Mouse (Mus musculus): ENCODE results near the gene Zfp628. TPM values are rescaled to one million over a fixed set of nuclear protein-coding genes. Genes with fewer than 3 reads are reported as not detected.

Zfp628 gene
- polyA plus RNA-seq, 1 experiment from 2014 or later: 4.3 TPM

DNA sequence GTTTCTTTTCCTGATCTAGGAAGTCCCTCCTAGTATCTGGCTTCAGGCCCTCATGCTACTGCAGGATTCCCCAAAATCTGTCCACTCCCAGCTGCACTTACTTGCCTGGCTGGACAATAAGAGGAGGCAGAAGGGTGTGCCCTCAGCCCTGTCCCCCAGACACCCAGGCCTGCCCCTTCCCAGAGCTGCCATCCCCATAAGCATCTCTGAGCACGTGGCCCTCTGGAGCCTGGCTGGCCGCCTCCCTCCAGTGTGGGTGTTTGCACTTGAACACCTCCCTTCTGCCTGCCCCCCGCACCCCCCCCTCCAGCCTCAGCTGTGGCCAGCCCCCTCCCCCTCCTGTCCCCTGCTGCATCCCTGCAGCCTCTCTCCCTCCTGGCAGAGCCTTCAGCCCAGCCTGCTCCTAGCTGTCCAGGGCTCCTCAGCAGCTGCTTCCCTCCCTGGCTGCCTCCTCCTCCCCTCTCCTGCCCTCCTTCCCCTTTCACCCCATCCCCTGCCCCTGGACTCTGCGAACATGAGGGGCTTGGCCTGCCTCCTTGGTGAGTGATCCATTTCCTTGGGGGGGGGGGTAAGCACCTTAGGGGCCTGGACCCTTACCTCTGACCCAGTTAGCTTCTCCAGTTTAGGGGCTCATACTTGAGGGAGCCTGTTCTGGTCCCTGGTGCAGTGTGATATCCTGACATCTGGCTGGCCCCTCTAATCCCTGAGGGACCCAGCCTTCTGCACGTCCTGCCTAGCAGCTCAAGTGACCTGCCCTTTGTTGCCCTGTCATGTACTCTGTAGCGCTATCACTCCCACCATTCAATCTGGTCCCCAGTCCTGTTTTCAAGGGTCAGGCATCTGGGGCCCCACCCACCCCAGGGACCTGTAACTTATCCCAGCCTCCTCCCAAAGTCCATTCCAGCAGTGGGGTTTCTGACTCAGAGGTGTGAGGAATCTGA lies 10.7 kb downstream of the Zfp628 start, which contains the start of gene Ssc5d:
TSS of gene Ssc5d (plus strand) at position 345 of the 941 bp plus-strand sequence.
- Histone ChIP-seq H3K36me3 (peaks cover 8% of the 10 kb centered on the region), H3K9me3 (no peaks in the 10 kb centered on the region), H3K27ac (peak within 1 kb of the TSS; percentile 92), H3K4me2 (replicated peaks) (peak within 1 kb of the TSS; percentile 79; the same call in 1 of the 2 replicates), H3K9ac (peak within 1 kb of the TSS; percentile 39), H3K4me3 (no peak within 1 kb of the TSS; the same call in 1 of the 2 replicates), H3K4me1 (peaks cover 66% of the 10 kb centered on the region), H3K27me3 (no peaks in the 10 kb centered on the region)
- ATAC-seq (ENCODE audit: insufficient number of reproducible peaks, insufficient read depth, low FRiP score, low TSS enrichment): peak; percentile 45; the same call in 1 of the 2 replicates
- 6% methylated on average over 6 of the region's 6 CpGs for WGBS

DNA sequence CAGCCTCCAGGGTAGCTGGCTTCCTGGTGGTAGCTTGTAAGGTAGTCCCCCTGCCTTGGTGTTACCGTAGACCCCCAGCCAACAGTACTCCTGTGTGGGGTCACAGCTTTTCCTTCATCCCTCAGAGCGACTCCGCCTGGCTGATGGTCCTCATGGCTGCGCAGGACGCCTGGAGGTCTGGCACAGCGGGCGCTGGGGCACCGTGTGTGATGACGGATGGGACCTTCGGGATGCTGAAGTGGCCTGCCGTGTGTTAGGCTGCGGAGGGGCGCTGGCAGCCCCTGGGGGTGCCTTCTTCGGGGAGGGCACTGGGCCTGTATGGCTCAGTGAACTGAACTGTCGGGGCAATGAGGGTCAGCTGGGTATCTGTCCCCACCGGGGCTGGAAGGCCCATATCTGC lies 11.8 kb downstream of the Zfp628 start:
- Histone ChIP-seq H3K36me3 (no peaks in the 10 kb centered on the region), H3K4me1 (peaks cover 58% of the 10 kb centered on the region), H3K27me3 (no peaks in the 10 kb centered on the region), H3K9me3 (no peaks in the 10 kb centered on the region), H3K9ac (no peak overlapping the region), H3K27ac (no peak overlapping the region), H3K4me3 (no peak overlapping the region), H3K4me2 (replicated peaks) (no peak overlapping the region)
- WGBS: 74% methylated on average over 16 of the region's 16 CpGs
- no peak for ATAC-seq (ENCODE audit: insufficient number of reproducible peaks, insufficient read depth, low FRiP score, low TSS enrichment)

DNA sequence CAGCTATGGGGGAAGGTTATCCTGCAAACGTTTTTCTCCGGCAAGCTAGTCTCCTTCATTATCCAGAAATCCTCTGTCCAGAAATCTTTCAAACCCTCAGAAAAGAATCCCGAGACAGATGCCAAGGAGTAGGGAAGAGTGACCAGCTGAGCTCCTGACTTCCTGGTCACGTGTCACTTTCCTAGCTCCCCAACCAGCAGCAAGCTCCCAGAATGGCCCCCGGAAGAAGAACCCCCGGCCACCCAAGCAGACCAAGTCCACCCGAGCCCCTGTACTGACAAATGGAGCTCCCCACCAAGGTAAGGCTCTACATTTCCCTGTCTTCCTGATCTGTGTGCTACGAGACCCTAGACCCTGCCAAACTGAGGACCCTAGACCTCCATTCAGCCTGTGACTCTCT lies 12.7 kb downstream of the Zfp628 start:
- H3K4me3 ChIP-seq: no peak overlapping the region

DNA sequence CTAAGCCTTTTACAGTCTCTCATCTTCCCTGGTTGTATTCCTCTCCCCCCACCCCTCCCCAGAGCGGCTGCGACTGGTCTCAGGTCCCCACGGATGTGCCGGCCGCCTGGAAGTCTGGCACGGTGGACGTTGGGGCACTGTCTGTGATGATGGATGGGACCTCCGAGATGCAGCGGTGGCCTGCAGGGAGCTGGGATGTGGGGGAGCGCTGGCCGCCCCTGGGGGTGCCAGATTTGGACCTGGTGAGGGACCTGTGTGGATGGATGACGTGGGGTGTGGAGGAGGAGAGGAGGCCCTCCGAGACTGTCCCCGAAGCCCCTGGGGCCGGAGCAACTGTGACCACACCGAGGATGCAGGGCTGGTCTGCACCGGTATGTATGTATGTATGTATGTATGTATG lies 13.3 kb downstream of the Zfp628 start:
- no peaks in the 10 kb centered on the region for H3K9me3 ChIP-seq
- no peak overlapping the region for H3K4me3 ChIP-seq
- no peak overlapping the region for H3K4me2 ChIP-seq (replicated peaks)
- no peaks in the 10 kb centered on the region for H3K36me3 ChIP-seq
- 83% methylated on average over 17 of the region's 17 CpGs for WGBS
- H3K9ac ChIP-seq: no peak overlapping the region
- H3K4me1 ChIP-seq: peaks cover 43% of the 10 kb centered on the region
- no peaks in the 10 kb centered on the region for H3K27me3 ChIP-seq
- H3K27ac ChIP-seq: no peak overlapping the region
- ATAC-seq (ENCODE audit: insufficient number of reproducible peaks, insufficient read depth, low FRiP score, low TSS enrichment): no peak

More for the DNA sequence above, 12.7 kb downstream of the Zfp628 start:
- no peak overlapping the region for H3K9ac ChIP-seq
- H3K9me3 ChIP-seq: no peaks in the 10 kb centered on the region
- WGBS: 60% methylated on average over 8 of the region's 8 CpGs
- H3K4me1 ChIP-seq: peaks cover 49% of the 10 kb centered on the region
- no peaks in the 10 kb centered on the region for H3K36me3 ChIP-seq
- ATAC-seq (ENCODE audit: insufficient number of reproducible peaks, insufficient read depth, low FRiP score, low TSS enrichment): no peak
- no peak overlapping the region for H3K27ac ChIP-seq
- H3K27me3 ChIP-seq: no peaks in the 10 kb centered on the region
- H3K4me2 ChIP-seq (replicated peaks): no peak overlapping the region

DNA sequence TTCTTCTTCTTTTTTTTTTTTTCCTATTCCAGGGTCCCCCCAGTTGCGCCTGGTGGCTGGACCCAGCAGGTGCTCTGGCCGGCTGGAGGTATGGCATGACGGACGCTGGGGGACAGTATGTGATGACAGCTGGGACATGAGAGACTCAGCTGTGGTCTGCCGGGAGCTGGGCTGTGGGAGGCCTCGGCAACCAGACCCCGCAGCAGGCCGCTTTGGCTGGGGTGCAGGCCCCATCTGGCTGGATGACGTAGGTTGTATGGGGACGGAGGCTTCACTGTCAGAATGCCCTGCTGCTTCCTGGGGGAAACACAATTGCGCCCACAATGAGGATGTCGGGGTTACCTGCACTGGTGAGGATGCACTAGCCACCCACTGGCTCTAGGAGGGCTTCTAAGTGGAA lies 18.1 kb downstream of the Zfp628 start:
- WGBS: 76% methylated on average over 12 of the region's 12 CpGs

DNA sequence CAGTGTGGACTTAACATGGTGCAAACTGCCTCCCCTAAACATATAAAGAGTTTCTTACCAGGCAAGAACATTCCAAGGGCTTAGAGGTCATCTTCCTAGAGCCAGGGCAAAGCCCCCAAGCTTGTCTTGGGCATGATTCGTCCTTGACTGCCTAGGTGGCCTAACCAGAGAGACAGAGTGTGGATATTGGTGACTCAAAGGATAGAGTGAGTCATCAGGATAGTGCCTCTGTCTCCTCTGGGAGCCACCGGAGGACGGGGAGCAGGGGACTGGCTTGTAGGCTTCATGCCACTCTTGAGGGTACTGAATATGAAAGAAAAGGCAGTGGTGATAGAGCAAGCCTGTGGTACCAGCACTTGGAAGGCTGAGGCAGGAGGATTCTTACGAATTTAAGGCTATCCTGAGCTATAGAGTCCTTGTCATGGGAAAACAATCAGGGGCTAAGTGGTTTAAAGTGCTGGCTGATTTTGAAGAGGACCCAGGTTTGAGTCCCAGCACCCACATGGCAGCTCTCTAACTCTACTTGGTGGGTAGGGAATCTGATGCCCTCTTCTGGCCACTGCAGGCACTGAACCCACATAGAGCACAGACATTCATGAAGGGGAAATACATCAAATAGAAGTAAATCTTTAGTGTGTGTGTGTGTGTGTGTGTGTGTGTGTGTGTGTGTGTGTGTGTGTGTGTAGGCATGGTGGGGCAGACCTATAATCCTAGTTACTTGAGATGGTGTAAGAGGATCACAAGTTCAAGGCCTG lies 19.3 kb downstream of the Zfp628 start:
- no peak overlapping the region for H3K27ac ChIP-seq
- no peaks in the 10 kb centered on the region for H3K36me3 ChIP-seq
- ATAC-seq (ENCODE audit: insufficient number of reproducible peaks, insufficient read depth, low FRiP score, low TSS enrichment): no peak
- H3K9me3 ChIP-seq: peaks cover 7% of the 10 kb centered on the region; the same call in 1 of the 2 replicates
- no peaks in the 10 kb centered on the region for H3K27me3 ChIP-seq
- WGBS: 79% methylated on average over 4 of the region's 4 CpGs
- H3K4me3 ChIP-seq: no peak overlapping the region
- no peak overlapping the region for H3K4me2 ChIP-seq (replicated peaks)
- no peaks in the 10 kb centered on the region for H3K4me1 ChIP-seq
- no peak overlapping the region for H3K9ac ChIP-seq

More for the DNA sequence above, 18.1 kb downstream of the Zfp628 start:
- H3K4me3 ChIP-seq: no peak overlapping the region
- H3K4me2 ChIP-seq (replicated peaks): no peak overlapping the region
- H3K27me3 ChIP-seq: no peaks in the 10 kb centered on the region
- no peak overlapping the region for H3K27ac ChIP-seq
- no peaks in the 10 kb centered on the region for H3K36me3 ChIP-seq
- H3K9ac ChIP-seq: no peak overlapping the region
- H3K4me1 ChIP-seq: no peaks in the 10 kb centered on the region
- no peak for ATAC-seq (ENCODE audit: insufficient number of reproducible peaks, insufficient read depth, low FRiP score, low TSS enrichment)
- H3K9me3 ChIP-seq: peaks cover 7% of the 10 kb centered on the region; the same call in 1 of the 2 replicates

DNA sequence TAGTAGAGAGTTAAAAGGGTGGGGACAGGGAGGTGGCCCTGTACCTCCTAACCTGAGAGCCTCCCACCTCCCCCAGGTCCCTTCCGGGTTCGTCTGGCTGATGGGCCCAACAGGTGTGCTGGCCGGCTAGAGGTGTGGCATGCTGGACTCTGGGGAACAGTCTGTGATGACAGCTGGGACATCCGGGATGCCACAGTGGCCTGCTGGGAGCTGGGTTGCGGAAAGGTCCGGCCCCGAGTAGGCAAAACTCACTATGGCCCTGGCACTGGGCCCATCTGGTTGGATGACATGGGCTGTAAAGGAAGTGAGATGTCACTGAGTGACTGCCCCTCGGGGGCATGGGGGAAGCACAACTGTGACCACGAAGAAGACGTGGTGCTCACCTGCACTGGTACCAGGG lies 21.8 kb downstream of the Zfp628 start:
- no peak overlapping the region for H3K27ac ChIP-seq
- H3K4me1 ChIP-seq: no peaks in the 10 kb centered on the region
- H3K9ac ChIP-seq: no peak overlapping the region
- no peaks in the 10 kb centered on the region for H3K36me3 ChIP-seq
- ATAC-seq (ENCODE audit: insufficient number of reproducible peaks, insufficient read depth, low FRiP score, low TSS enrichment): no peak
- H3K9me3 ChIP-seq: peaks cover 7% of the 10 kb centered on the region; the same call in 1 of the 2 replicates
- 75% methylated on average over 10 of the region's 10 CpGs for WGBS
- H3K4me2 ChIP-seq (replicated peaks): no peak overlapping the region
- no peak overlapping the region for H3K4me3 ChIP-seq
- no peaks in the 10 kb centered on the region for H3K27me3 ChIP-seq

DNA sequence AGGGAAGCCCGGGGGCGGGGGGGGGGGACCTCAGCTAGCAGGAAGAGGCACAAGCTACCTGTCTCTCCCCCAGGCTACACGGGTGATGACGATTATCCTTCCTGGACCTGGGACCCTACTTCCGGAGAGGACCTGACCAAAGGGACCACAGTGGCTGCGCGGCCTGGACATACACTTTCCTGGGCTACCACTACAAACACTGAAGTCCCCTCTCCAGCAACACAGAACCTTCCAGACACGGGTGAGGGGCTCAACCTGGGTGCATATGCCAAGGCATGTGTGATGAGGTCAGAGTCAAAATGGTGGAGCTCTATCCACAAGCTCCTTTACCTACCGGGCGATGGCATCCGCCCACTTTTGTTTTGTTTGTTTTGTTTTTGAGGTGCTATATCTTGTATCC lies 22.4 kb downstream of the Zfp628 start:
- peaks cover 7% of the 10 kb centered on the region; the same call in 1 of the 2 replicates for H3K9me3 ChIP-seq
- ATAC-seq (ENCODE audit: insufficient number of reproducible peaks, insufficient read depth, low FRiP score, low TSS enrichment): no peak
- H3K36me3 ChIP-seq: no peaks in the 10 kb centered on the region
- H3K27ac ChIP-seq: no peak overlapping the region
- no peak overlapping the region for H3K4me3 ChIP-seq
- 71% methylated on average over 10 of the region's 11 CpGs for WGBS
- no peaks in the 10 kb centered on the region for H3K27me3 ChIP-seq
- H3K4me2 ChIP-seq (replicated peaks): no peak overlapping the region
- no peak overlapping the region for H3K9ac ChIP-seq
- no peaks in the 10 kb centered on the region for H3K4me1 ChIP-seq

DNA sequence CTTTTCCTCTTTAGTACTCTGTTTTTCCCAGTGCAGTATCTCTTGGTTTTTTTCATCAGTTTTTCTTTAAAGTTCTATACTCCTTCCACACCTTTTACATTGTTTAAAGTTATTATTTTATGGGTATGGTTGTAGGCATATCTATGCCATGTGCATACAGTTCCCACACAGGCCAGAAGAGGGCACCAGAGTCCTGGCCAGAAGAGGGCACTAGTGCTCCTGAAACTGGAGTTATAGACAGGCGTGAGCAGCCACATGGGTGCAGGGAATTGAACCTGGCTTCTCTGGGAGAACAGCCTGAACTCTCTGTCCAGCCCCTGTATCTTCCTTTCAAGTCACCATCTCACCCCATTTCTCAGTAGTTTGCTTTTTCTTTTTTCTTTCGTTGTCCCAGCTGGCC lies 23.4 kb downstream of the Zfp628 start:
- Histone ChIP-seq H3K27me3 (no peaks in the 10 kb centered on the region), H3K4me1 (no peaks in the 10 kb centered on the region), H3K27ac (no peak overlapping the region), H3K36me3 (no peaks in the 10 kb centered on the region), H3K4me3 (no peak overlapping the region), H3K9me3 (peaks cover 7% of the 10 kb centered on the region; the same call in 1 of the 2 replicates), H3K9ac (no peak overlapping the region), H3K4me2 (replicated peaks) (no peak overlapping the region)
- no peak for ATAC-seq (ENCODE audit: insufficient number of reproducible peaks, insufficient read depth, low FRiP score, low TSS enrichment)
- WGBS: 38% methylated on average over 2 of the region's 2 CpGs

DNA sequence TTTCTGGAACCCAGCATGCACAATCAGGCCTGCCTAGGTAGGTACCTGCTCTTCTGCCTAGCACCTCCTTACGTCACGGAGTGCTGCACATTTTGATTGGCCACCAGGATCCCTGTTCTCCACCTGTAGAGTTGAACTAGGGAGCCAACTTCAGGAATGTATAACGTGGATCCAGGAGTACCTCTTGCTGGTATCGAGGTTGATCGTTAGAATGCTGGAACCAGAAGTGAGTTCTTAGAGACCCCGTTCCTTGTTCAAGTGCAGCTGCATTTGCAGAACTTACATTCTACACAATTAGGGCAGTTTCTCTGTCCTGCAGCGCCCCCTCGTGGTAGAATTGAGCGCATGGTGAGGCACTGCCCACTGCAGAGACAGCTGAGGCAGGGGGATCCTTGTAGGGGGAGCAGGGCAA lies 25.1 kb downstream of the Zfp628 start:
- Histone ChIP-seq H3K4me1 (no peaks in the 10 kb centered on the region), H3K27ac (no peak overlapping the region), H3K36me3 (no peaks in the 10 kb centered on the region), H3K4me2 (replicated peaks) (no peak overlapping the region), H3K4me3 (no peak overlapping the region), H3K9ac (no peak overlapping the region), H3K27me3 (no peaks in the 10 kb centered on the region), H3K9me3 (no peaks in the 10 kb centered on the region)
- WGBS: 22% methylated on average over 9 of the region's 9 CpGs
- no peak for ATAC-seq (ENCODE audit: insufficient number of reproducible peaks, insufficient read depth, low FRiP score, low TSS enrichment)

DNA sequence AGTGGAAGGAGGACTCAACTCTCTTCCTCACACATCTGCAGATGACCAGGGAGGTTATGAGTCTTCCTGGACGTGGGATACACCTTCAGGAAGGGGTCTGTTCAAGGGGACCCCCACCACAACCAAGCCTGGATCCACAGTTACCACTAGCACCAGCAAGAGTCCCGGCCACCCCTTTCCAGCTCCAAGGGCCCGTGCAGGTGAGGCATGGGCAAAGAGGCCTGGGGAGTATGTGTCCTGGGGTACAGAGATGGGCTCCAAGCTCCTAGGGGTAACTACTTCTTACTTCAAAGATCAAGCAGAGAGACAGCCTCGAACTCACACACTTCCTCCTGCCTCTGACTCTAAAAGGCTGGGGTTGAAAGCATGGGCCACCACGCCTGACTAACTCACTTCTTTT lies 27.7 kb downstream of the Zfp628 start:
- H3K4me2 ChIP-seq (replicated peaks): no peak overlapping the region
- peaks cover 1% of the 10 kb centered on the region; the same call in 1 of the 2 replicates for H3K4me1 ChIP-seq
- H3K9me3 ChIP-seq: no peaks in the 10 kb centered on the region
- WGBS: 58% methylated on average over 5 of the region's 5 CpGs
- no peak overlapping the region for H3K4me3 ChIP-seq
- H3K27me3 ChIP-seq: no peaks in the 10 kb centered on the region
- H3K27ac ChIP-seq: no peak overlapping the region
- H3K36me3 ChIP-seq: no peaks in the 10 kb centered on the region
- no peak for ATAC-seq (ENCODE audit: insufficient number of reproducible peaks, insufficient read depth, low FRiP score, low TSS enrichment)
- H3K9ac ChIP-seq: no peak overlapping the region

All from embryonic facial prominence, embryonic 12.5 days (tissue).